Mouse (Mus musculus): ENCODE measurements at regions not wholly inside any gene's neighbourhood (a gene's known extent, or its start where the extent isn't known, plus 50 kb on each side); places are given as distances from the start of the nearest gene placed in this dataset.

GRCm38 (mm10) chr2:48407876-48408275 is 406.0 kb upstream of the Acvr2a start:
- no peak for DNase-seq (ENCODE audit: extremely low spot score, low read depth, low spot score)

- no peak for DNase-seq (ENCODE audit: extremely low spot score, low read depth, low spot score)
Observed at GRCm38 (mm10) chr2:48409876-48410275, 404.0 kb upstream of the Acvr2a start.

- DNase-seq (ENCODE audit: extremely low spot score, low read depth, low spot score): no peak
Observed at GRCm38 (mm10) chr2:48411392-48411791, 402.5 kb upstream of the Acvr2a start.

GRCm38 (mm10) chr2:48412683-48413440 is 401.0 kb upstream of the Acvr2a start:
- no peak for DNase-seq (ENCODE audit: extremely low spot score, low read depth, low spot score)

- DNase-seq (ENCODE audit: extremely low spot score, low read depth, low spot score): no peak
Observed at GRCm38 (mm10) chr2:48414596-48415481, 399.1 kb upstream of the Acvr2a start.

- no peak for DNase-seq (ENCODE audit: extremely low spot score, low read depth, low spot score)
Observed at GRCm38 (mm10) chr2:48416207-48416750, 397.6 kb upstream of the Acvr2a start.

GRCm38 (mm10) chr2:48417000-48417596 is 396.8 kb upstream of the Acvr2a start:
- DNase-seq (ENCODE audit: extremely low spot score, low read depth, low spot score): no peak

- no peak for DNase-seq (ENCODE audit: extremely low spot score, low read depth, low spot score)
Observed at GRCm38 (mm10) chr2:48420791-48421190, 393.1 kb upstream of the Acvr2a start.

GRCm38 (mm10) chr2:48423861-48424442 is 390.0 kb upstream of the Acvr2a start:
- no peak for DNase-seq (ENCODE audit: extremely low spot score, low read depth, low spot score)

GRCm38 (mm10) chr2:48424562-48424961 is 389.3 kb upstream of the Acvr2a start:
- DNase-seq (ENCODE audit: extremely low spot score, low read depth, low spot score): no peak

GRCm38 (mm10) chr2:48425200-48426090 is 388.5 kb upstream of the Acvr2a start:
- DNase-seq (ENCODE audit: extremely low spot score, low read depth, low spot score): no peak

GRCm38 (mm10) chr2:48432545-48432944 is 381.4 kb upstream of the Acvr2a start:
- DNase-seq (ENCODE audit: extremely low spot score, low read depth, low spot score): no peak

- no peak for DNase-seq (ENCODE audit: extremely low spot score, low read depth, low spot score)
Observed at GRCm38 (mm10) chr2:48441296-48441990, 372.5 kb upstream of the Acvr2a start.

- no peak for DNase-seq (ENCODE audit: extremely low spot score, low read depth, low spot score)
Observed at GRCm38 (mm10) chr2:48441991-48442544, 371.8 kb upstream of the Acvr2a start.

- no peak for DNase-seq (ENCODE audit: extremely low spot score, low read depth, low spot score)
Observed at GRCm38 (mm10) chr2:48445898-48446604, 367.9 kb upstream of the Acvr2a start.

GRCm38 (mm10) chr2:48446617-48447016 is 367.3 kb upstream of the Acvr2a start:
- DNase-seq (ENCODE audit: extremely low spot score, low read depth, low spot score): no peak

GRCm38 (mm10) chr2:48449165-48449842 is 364.6 kb upstream of the Acvr2a start:
- no peak for DNase-seq (ENCODE audit: extremely low spot score, low read depth, low spot score)

Measured in hindlimb bud, embryonic 11.5 days (tissue).